21 mouse cellular contexts compared by ENCODE assay signal in genomic region chr10:64876506-64876905, GRCm38 (mm10).
DNase-seq lines count a peak whose midpoint lies in the region; ATAC-seq and TF ChIP-seq lines count a peak whose summit lies in the region.
"Had no signal": no experiment of that assay in that cellular context is flagged by ENCODE, and none has a peak within 500 bp of the region (broad histone marks: within the 10 kb centered on the region; RNA-seq: fewer than 3 reads in every experiment).

No protein-coding gene starts in this region.

- TF ChIP-seq POLR2A in kidney, adult 2 months (IDR thresholded peaks at IDR 0.05; ENCODE audit: low read depth, low read length), result no peak

- H3K9ac ChIP-seq in kidney, embryonic 14.5 days (ENCODE audit: low read depth, low read length), result no peak overlapping the region
- H3K9ac ChIP-seq: embryonic facial prominence, embryonic 13.5 days; embryonic facial prominence, embryonic 15.5 days; forebrain, embryonic 12.5 days had no signal

- peak; percentile 54 for DNase-seq in kidney, adult 2 months
- peak; percentile 65 for DNase-seq in kidney, adult 9 months
- DNase-seq in kidney, postnatal 25 days, result no peak
- DNase-seq: adrenal gland, adult 2 months; adrenal gland, postnatal 10 days; adrenal gland, postnatal 25 days; cerebellum, adult 11 months; cerebellum, adult 18-20 months; cerebellum, adult 8-10 months; cerebellum, adult 9-11 months; cerebellum, postnatal 14 days; cerebellum, postnatal 36 days; embryo, embryonic 11 days had no signal

- no peaks in the 10 kb centered on the region for H3K27me3 ChIP-seq in kidney, adult 2 months (replicated peaks; ENCODE audit: control insufficient read depth, insufficient read depth, low read length)
- no peaks in the 10 kb centered on the region for H3K27me3 ChIP-seq in kidney, embryonic 14.5 days (ENCODE audit: control insufficient read depth, insufficient read depth, low read length)
- H3K27me3 ChIP-seq: embryonic facial prominence, embryonic 13.5 days; embryonic facial prominence, embryonic 15.5 days; forebrain, embryonic 12.5 days had no signal

- WGBS in kidney, adult 2 months, result 39% methylated on average over 2 of the region's 2 CpGs
- WGBS in kidney, embryonic 14.5 days, result 69% methylated on average over 2 of the region's 2 CpGs

- H3K4me1 ChIP-seq in kidney, adult 2 months (ENCODE audit: control insufficient read depth, insufficient read depth, low read length), result peaks cover 3% of the 10 kb centered on the region; the same call in 1 of the 2 replicates
- no peaks in the 10 kb centered on the region for H3K4me1 ChIP-seq in kidney, embryonic 14.5 days (ENCODE audit: control insufficient read depth, insufficient read depth, low read length)
- H3K4me1 ChIP-seq: embryonic facial prominence, embryonic 15.5 days; forebrain, embryonic 10.5 days; forebrain, embryonic 12.5 days had no signal

- H3K4me3 ChIP-seq in kidney, adult 2 months (ENCODE audit: insufficient read depth, low read depth, low read length), result no peak overlapping the region
- H3K4me3 ChIP-seq in kidney, embryonic 14.5 days (ENCODE audit: low read length), result no peak overlapping the region
- H3K4me3 ChIP-seq: embryonic facial prominence, embryonic 13.5 days; embryonic facial prominence, embryonic 15.5 days; erythroblast, embryonic 14.5 days; forebrain, embryonic 10.5 days; forebrain, embryonic 12.5 days had no signal

- no peaks in the 10 kb centered on the region for H3K36me3 ChIP-seq in kidney, adult 2 months (ENCODE audit: control insufficient read depth, insufficient read depth, low read length)
- no peaks in the 10 kb centered on the region for H3K36me3 ChIP-seq in kidney, embryonic 14.5 days (ENCODE audit: control insufficient read depth, insufficient read depth, low read length)
- H3K36me3 ChIP-seq: embryonic facial prominence, embryonic 13.5 days; embryonic facial prominence, embryonic 15.5 days; forebrain, embryonic 10.5 days; forebrain, embryonic 12.5 days had no signal

- no peaks in the 10 kb centered on the region for H3K9me3 ChIP-seq in kidney, embryonic 14.5 days (ENCODE audit: control insufficient read depth, low read length)
- H3K9me3 ChIP-seq: embryonic facial prominence, embryonic 13.5 days; embryonic facial prominence, embryonic 15.5 days; forebrain, embryonic 10.5 days; forebrain, embryonic 12.5 days had no signal

- no peak for TF ChIP-seq CTCF in kidney, adult 2 months (conservative IDR thresholded peaks at IDR 0.05; ENCODE audit: insufficient read depth, insufficient read length, low read depth, low read length)

- peak overlapping the region; percentile 70; the same call in 1 of the 2 replicates for H3K27ac ChIP-seq in kidney, adult 2 months (ENCODE audit: insufficient read depth, low read depth, low read length)
- no peak overlapping the region for H3K27ac ChIP-seq in kidney, embryonic 14.5 days (ENCODE audit: low read depth, low read length)
- H3K27ac ChIP-seq: embryonic facial prominence, embryonic 13.5 days; embryonic facial prominence, embryonic 15.5 days; forebrain, embryonic 10.5 days; forebrain, embryonic 12.5 days had no signal

- H3K4me2 ChIP-seq in kidney, embryonic 14.5 days (replicated peaks; ENCODE audit: low read depth, low read length), result no peak overlapping the region
- H3K4me2 ChIP-seq: embryonic facial prominence, embryonic 13.5 days; embryonic facial prominence, embryonic 15.5 days; forebrain, embryonic 12.5 days had no signal

- no peak for ATAC-seq in kidney, embryonic 14.5 days (ENCODE audit: low FRiP score, low TSS enrichment)
- ATAC-seq: forebrain, embryonic 14.5 days; forebrain, embryonic 16.5 days had no signal

Comparison
In these comparisons a context has a peak if more than half of its experiments do, and no peak if none do; other contexts are left out.
1. DNase-seq: peak in kidney, adult 2 months (single experiment) and kidney, adult 9 months (single experiment); none in kidney, postnatal 25 days (0 of 2).